Mouse (Mus musculus) C2C12 (cell line): ENCODE measurements around the gene Cd180.

Experiments
- CTCF ChIP-seq: IDR thresholded peaks from one replicate; pipeline ENCODE4 v1.5.1; 2011; ENCODE audit not compliant: control insufficient read depth, insufficient read depth, insufficient read length
- FOSL1 ChIP-seq: IDR thresholded peaks from one replicate; pipeline ENCODE4 v1.8.0; 2011; ENCODE audit warnings: mild to moderate bottlenecking, low read length; ENCODE audit not compliant: poor library complexity, insufficient read depth, severe bottlenecking

DNA sequence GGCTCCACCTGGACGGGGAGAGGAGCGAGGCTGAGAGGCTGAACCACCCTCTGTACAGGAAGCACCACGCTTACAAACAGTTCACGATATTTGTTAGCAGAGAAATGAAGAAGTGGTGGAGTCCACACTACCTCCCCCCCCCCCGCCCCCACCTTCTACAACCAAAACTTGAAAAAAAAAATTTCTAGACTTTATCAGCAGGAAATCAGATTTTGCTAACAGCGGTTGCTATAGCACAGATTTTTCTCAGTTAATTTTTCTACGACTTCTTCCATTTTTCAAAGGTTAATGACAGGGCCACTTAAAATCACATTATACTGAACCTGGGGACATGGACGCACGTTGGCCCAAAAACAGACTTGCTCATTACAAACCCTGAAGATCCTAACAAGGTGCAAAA lies 68.1 kb downstream of the Cd180 start:
- TF ChIP-seq CTCF (no peak), FOSL1 (no peak)
